Mouse (Mus musculus) forebrain, embryonic 14.5 days (tissue): ENCODE measurements around the gene Nectin1. TPM values are rescaled to one million over a fixed set of nuclear protein-coding genes. Genes with fewer than 3 reads are reported as not detected.

Experiments used
- ATAC-seq: fragments of 200-750 bp; cut with Nextera tagmentation; 2 replicates; pipeline ENCODE4 v1.8.0; 2017; ENCODE audit warnings: mild to moderate bottlenecking, moderate library complexity
- DNase-seq: peaks from one replicate; pipeline ENCODE4 v3.0.0-alpha.2; 2015; ENCODE audit warnings: low spot score
- H3K27ac ChIP-seq: fragments of 300-500 bp; sonication (generic); 2 replicates; pipeline ENCODE4 v1.5.1; 2014; ENCODE audit warnings: low read depth, mild to moderate bottlenecking, control low read depth, low read length, moderate library complexity
- H3K27me3 ChIP-seq: fragments of 300-500 bp; sonication (generic); replicated peaks from 2 replicates; pipeline ENCODE4 v1.6.1; 2014; ENCODE audit warnings: low read length, control low read depth, mixed read lengths; ENCODE audit not compliant: control insufficient read depth, insufficient read depth
- H3K36me3 ChIP-seq: fragments of 300-500 bp; sonication (generic); 2 replicates; pipeline ENCODE4 v1.6.1; 2014; ENCODE audit warnings: low read length, control low read depth; ENCODE audit not compliant: control insufficient read depth, insufficient read depth
- H3K4me1 ChIP-seq: fragments of 300-500 bp; sonication (generic); 2 replicates; pipeline ENCODE4 v1.6.1; 2014; ENCODE audit warnings: antibody characterized with exemption, low read length, control low read depth; ENCODE audit not compliant: control insufficient read depth, insufficient read depth
- H3K4me2 ChIP-seq: fragments of 300-500 bp; sonication (generic); 2 replicates; pipeline ENCODE4 v1.6.1; 2014; ENCODE audit warnings: mild to moderate bottlenecking, control low read depth, low read length
- H3K4me3 ChIP-seq: fragments of 300-500 bp; sonication (generic); 2 replicates; pipeline ENCODE4 v1.5.1; 2014; ENCODE audit warnings: low read depth, low read length, control low read depth
- H3K9ac ChIP-seq: fragments of 300-500 bp; sonication (generic); 2 replicates; pipeline ENCODE4 v1.6.1; 2014; ENCODE audit warnings: mild to moderate bottlenecking, low read length, control low read depth, moderate library complexity
- H3K9me3 ChIP-seq: fragments of 300-500 bp; sonication (generic); replicated peaks from 2 replicates; pipeline ENCODE4 v1.6.1; 2016; ENCODE audit warnings: low read length, control low read depth, mixed read lengths; ENCODE audit not compliant: control insufficient read depth
- WGBS: fragments of 180-500 bp; shearing (Covaris S2); extraction: QIAGEN DNeasy Blood & Tissue Kit; methylation state at CpG from one replicate; pipeline ENCODE4 v1.1.7; 2014; 5-methylcytosine and 5-hydroxymethylcytosine counted together
- polyA plus RNA-seq: library from polyadenylated mRNA; unstranded; fragments of >200 nt; fragmentation: Nextera tagmentation; extraction: Ambion mirVana; gene quantifications from 2 replicates; pipeline ENCODE4 v1.2.1, GENCODE M21; 2014

Gene Nectin1
- polyA plus RNA-seq, 1 experiment from 2014 or later: 8.5 TPM

DNA sequence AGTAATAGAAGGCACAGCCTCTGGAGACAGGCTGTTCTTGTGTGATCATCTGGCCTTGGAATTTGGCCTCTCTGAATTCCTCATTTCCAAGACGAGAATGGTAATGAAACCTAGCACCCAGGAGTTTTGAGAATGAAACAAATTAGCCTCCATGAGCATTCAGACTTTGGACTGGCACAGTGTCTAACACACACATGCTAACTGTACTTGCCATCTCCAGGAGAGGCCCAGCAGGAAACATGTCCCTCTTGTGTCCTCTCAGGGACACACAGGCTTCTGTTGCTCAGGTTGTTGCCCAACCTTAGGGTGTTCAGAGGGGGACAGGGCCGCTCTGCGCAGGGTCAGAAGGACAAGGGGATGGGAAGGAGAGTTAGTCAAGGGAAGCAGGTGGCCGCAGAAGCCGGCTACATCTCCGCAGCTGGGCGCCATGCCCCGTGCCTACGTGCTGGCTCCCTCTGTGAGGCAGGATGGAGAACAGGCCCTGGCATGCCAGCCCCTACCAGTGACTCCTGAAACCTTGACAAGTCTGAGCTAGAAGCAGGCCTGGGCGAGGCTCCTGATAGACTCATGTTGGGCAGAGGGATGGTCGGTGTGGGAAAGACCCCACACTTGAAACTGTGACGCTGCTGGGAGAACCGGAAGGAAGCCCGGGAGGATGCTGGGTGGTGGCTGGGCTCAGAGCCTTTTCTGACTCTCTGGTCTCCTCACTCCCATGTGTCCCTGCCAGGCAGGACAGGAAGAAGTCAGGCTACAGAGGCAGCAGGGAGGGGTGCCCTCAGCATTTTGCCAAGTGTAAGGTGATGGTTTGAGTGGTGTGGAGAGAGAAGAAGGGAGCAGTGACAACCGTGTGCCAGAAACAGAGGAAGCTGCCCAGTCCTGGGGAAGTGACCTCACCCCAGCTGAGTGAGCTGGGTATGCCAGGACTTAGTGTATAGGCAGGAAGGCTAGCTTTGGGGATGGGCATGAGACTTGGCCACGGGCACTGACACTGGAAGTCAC is 33.9 kb downstream of the Nectin1 start:
- WGBS: 84% methylated on average over 16 of the region's 16 CpGs
- no peak overlapping the region for H3K9ac ChIP-seq
- H3K4me3 ChIP-seq: no peak overlapping the region
- H3K27me3 ChIP-seq: no peaks in the 10 kb centered on the region
- DNase-seq (no peak), ATAC-seq (no peak)
- no peak overlapping the region for H3K27ac ChIP-seq
- H3K4me1 ChIP-seq: peaks cover 13% of the 10 kb centered on the region
- no peaks in the 10 kb centered on the region for H3K36me3 ChIP-seq
- no peaks in the 10 kb centered on the region for H3K9me3 ChIP-seq
- H3K4me2 ChIP-seq: no peak overlapping the region

DNA sequence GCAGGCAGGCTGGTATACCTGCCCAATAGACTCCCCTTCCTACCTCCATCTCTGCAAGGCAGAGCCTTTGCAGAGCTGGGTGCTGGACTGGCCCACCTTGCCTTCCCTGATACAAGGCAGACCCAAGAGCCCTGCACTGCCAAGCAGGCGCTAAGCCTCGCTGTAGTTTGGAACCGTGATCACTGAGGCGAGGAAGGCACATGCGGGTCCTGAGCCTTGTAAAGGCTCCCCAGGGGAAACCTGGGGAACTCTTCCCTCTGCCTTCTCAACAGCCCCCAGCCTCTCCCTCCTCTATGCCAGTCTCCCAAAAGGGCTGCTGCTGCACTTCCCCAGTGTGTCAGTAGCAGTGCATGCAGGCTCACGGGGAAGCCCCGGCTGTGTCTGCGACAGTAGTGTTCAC is 37.1 kb downstream of the Nectin1 start:
- H3K9ac ChIP-seq: peak overlapping the region; percentile 21; the same call in 1 of the 2 replicates
- WGBS: 53% methylated on average over 8 of the region's 8 CpGs
- no peak overlapping the region for H3K27ac ChIP-seq
- DNase-seq (no peak), ATAC-seq (no peak)
- H3K27me3 ChIP-seq: no peaks in the 10 kb centered on the region
- H3K4me2 ChIP-seq: no peak overlapping the region
- H3K36me3 ChIP-seq: no peaks in the 10 kb centered on the region
- H3K9me3 ChIP-seq: no peaks in the 10 kb centered on the region
- peaks cover 12% of the 10 kb centered on the region for H3K4me1 ChIP-seq
- no peak overlapping the region for H3K4me3 ChIP-seq

DNA sequence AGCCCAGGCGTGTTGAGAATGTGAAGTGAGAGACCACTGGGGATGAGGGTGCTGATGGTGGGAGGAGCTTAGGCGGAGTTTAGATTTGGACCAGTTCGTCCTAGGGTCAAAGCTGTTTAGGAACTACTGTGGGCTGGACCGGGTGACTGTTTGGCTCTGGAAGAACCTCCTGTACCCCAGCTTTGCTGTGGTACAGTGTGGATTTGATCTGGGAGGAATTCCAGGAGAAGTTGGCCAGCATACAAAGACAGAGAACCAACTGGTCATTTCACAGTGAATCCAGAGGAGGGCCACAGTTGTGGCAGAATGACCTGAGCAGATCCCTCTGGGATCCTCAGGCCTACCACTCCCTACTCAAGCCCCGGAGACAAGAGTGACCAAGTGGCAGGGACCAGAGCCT is 38.6 kb downstream of the Nectin1 start:
- H3K4me1 ChIP-seq: peaks cover 6% of the 10 kb centered on the region; the same call in 1 of the 2 replicates
- no peaks in the 10 kb centered on the region for H3K36me3 ChIP-seq
- no peak overlapping the region for H3K4me3 ChIP-seq
- H3K9me3 ChIP-seq: no peaks in the 10 kb centered on the region
- H3K27me3 ChIP-seq: no peaks in the 10 kb centered on the region
- H3K27ac ChIP-seq: no peak overlapping the region
- no peak for ATAC-seq
- DNase-seq: no peak
- H3K4me2 ChIP-seq: no peak overlapping the region
- 79% methylated on average over 5 of the region's 5 CpGs for WGBS
- H3K9ac ChIP-seq: no peak overlapping the region

GRCm38 (mm10) chr9:43783959-43784358 is 40.2 kb downstream of the Nectin1 start:
- H3K27ac ChIP-seq: no peak overlapping the region
- no peak overlapping the region for H3K4me3 ChIP-seq
- DNase-seq (no peak), ATAC-seq (no peak)
- peaks cover 6% of the 10 kb centered on the region; the same call in 1 of the 2 replicates for H3K4me1 ChIP-seq
- no peaks in the 10 kb centered on the region for H3K9me3 ChIP-seq
- WGBS: 66% methylated on average over 3 of the region's 3 CpGs
- no peak overlapping the region for H3K9ac ChIP-seq
- H3K27me3 ChIP-seq: no peaks in the 10 kb centered on the region
- H3K4me2 ChIP-seq: no peak overlapping the region
- no peaks in the 10 kb centered on the region for H3K36me3 ChIP-seq

- DNase-seq (no peak), ATAC-seq (no peak)
- H3K4me2 ChIP-seq: no peak overlapping the region
- no peaks in the 10 kb centered on the region for H3K9me3 ChIP-seq
- H3K36me3 ChIP-seq: no peaks in the 10 kb centered on the region
- no peak overlapping the region for H3K9ac ChIP-seq
- 67% methylated on average over 13 of the region's 13 CpGs for WGBS
- peaks cover 6% of the 10 kb centered on the region; the same call in 1 of the 2 replicates for H3K4me1 ChIP-seq
- H3K4me3 ChIP-seq: no peak overlapping the region
- no peaks in the 10 kb centered on the region for H3K27me3 ChIP-seq
- H3K27ac ChIP-seq: no peak overlapping the region
These were observed 41.1 kb downstream of the Nectin1 start for GRCm38 (mm10) chr9:43784841-43785240.

DNA sequence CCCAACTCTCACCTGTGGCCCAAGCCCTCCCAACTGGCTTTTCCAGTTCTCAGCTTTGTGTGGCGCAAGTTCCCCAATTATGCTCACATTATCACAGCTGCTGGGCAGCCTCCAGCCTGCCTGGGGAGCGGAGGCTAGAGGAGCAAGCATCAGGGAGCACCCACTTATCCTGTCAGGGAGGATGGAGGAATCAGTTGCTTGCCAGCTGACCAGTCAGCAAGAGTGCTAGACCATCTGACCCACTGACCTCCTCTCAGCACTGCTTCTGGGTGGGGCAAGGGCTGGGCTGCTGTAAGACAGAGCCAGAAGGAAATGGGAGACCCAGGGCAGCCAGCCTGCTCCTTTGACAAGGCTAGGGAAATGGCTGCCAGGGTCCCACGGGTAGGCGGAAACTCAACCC is 43.8 kb downstream of the Nectin1 start:
- ATAC-seq (no peak), DNase-seq (no peak)
- Histone ChIP-seq H3K36me3 (peaks cover 11% of the 10 kb centered on the region), H3K9me3 (no peaks in the 10 kb centered on the region), H3K27me3 (no peaks in the 10 kb centered on the region), H3K4me2 (no peak overlapping the region), H3K4me3 (no peak overlapping the region), H3K27ac (no peak overlapping the region), H3K4me1 (peaks cover 3% of the 10 kb centered on the region; the same call in 1 of the 2 replicates), H3K9ac (no peak overlapping the region)
- WGBS: 73% methylated on average over 4 of the region's 4 CpGs

GRCm38 (mm10) chr9:43792681-43793080 is 48.9 kb downstream of the Nectin1 start:
- Histone ChIP-seq H3K4me2 (no peak overlapping the region), H3K27me3 (no peaks in the 10 kb centered on the region), H3K4me3 (no peak overlapping the region), H3K9me3 (no peaks in the 10 kb centered on the region), H3K4me1 (no peaks in the 10 kb centered on the region), H3K27ac (no peak overlapping the region), H3K36me3 (peaks cover 52% of the 10 kb centered on the region), H3K9ac (no peak overlapping the region)
- WGBS: 82% methylated on average over 9 of the region's 9 CpGs
- no peak for ATAC-seq
- DNase-seq: no peak

- Histone ChIP-seq H3K4me2 (no peak overlapping the region), H3K27me3 (no peaks in the 10 kb centered on the region), H3K4me3 (no peak overlapping the region), H3K9ac (no peak overlapping the region), H3K9me3 (no peaks in the 10 kb centered on the region), H3K27ac (no peak overlapping the region), H3K4me1 (no peaks in the 10 kb centered on the region), H3K36me3 (peaks cover 52% of the 10 kb centered on the region)
- WGBS: 78% methylated on average over 3 of the region's 3 CpGs
- DNase-seq (no peak), ATAC-seq (no peak)
These were observed 49.6 kb downstream of the Nectin1 start for GRCm38 (mm10) chr9:43793411-43793810.

DNA sequence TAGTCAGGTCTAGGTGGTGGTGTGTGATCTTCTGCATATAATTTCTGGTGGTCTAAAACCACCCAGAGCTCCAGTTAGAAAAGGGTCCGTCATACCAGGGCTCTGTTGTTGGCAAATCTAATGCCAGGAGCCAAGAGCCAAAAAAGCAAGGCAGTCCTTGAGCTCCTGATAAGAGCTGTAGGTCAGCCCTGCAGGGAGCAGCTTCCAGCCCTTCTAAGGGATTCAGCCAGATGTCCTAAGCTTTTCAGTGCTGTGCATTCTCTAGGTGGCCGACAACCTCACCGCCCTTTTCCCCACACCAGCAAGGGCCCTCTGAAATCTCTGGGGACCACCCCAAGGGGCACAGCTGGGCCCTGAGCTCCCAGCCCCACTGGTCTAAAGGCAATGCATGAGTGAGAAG is 52.2 kb downstream of the Nectin1 start:
- peaks cover 63% of the 10 kb centered on the region for H3K36me3 ChIP-seq
- 93% methylated on average over 3 of the region's 3 CpGs for WGBS
- no peak for DNase-seq

More for the DNA sequence above, 52.2 kb downstream of the Nectin1 start:
- Histone ChIP-seq H3K4me2 (no peak overlapping the region), H3K4me3 (no peak overlapping the region), H3K27ac (no peak overlapping the region), H3K27me3 (no peaks in the 10 kb centered on the region), H3K9ac (no peak overlapping the region), H3K9me3 (no peaks in the 10 kb centered on the region), H3K4me1 (no peaks in the 10 kb centered on the region)
- ATAC-seq: no peak
